Mouse (Mus musculus) thymus, adult 2 months (tissue): ENCODE results near the gene Gm27021. TPM values are rescaled to one million over a fixed set of nuclear protein-coding genes. Genes with fewer than 3 reads are reported as not detected.

Source experiments
- DNase-seq: peaks from one replicate; pipeline ENCODE4 v3.0.0; 2021
- H3K27ac ChIP-seq: fragments of 200-500 bp; 2 replicates; pipeline ENCODE4 v1.5.1; 2012; ENCODE audit warnings: low read length, control low read depth; ENCODE audit not compliant: control insufficient read depth, insufficient read depth
- H3K27me3 ChIP-seq: fragments of 200-500 bp; 2 replicates; pipeline ENCODE4 v1.6.1; 2012; ENCODE audit warnings: mild to moderate bottlenecking, low read length, moderate library complexity, mixed read lengths; ENCODE audit not compliant: control insufficient read depth, insufficient read depth
- H3K36me3 ChIP-seq: fragments of 200-500 bp; 2 replicates; pipeline ENCODE4 v1.6.1; 2012; ENCODE audit warnings: mild to moderate bottlenecking, low read length, moderate library complexity; ENCODE audit not compliant: control insufficient read depth, insufficient read depth
- H3K4me1 ChIP-seq: fragments of 200-500 bp; replicated peaks from 2 replicates; pipeline ENCODE4 v1.6.1; 2012; ENCODE audit warnings: low read length; ENCODE audit not compliant: control insufficient read depth, insufficient read depth
- H3K4me3 ChIP-seq: fragments of 200-500 bp; 2 replicates; pipeline ENCODE4 v1.5.1; 2012; ENCODE audit warnings: mild to moderate bottlenecking, low read length, control low read depth, moderate library complexity; ENCODE audit not compliant: control insufficient read depth, insufficient read depth
- CTCF ChIP-seq: fragments of 200-500 bp; IDR thresholded peaks from 2 replicates; pipeline ENCODE4 v1.5.1; 2012; ENCODE audit warnings: mild to moderate bottlenecking, control low read depth, low read length, moderate library complexity, borderline replicate concordance; ENCODE audit not compliant: control insufficient read depth, poor library complexity, insufficient read depth; ENCODE audit errors: extremely low read depth
- POLR2A ChIP-seq: fragments of 200-500 bp; IDR thresholded peaks from 2 replicates; pipeline ENCODE4 v1.6.1; 2012; ENCODE audit warnings: mild to moderate bottlenecking, low read length, control low read depth, moderate library complexity; ENCODE audit not compliant: control insufficient read depth, poor library complexity, insufficient read depth; ENCODE audit errors: extremely low read depth
- WGBS: fragments of 180-500 bp; shearing (Covaris S2); methylation state at CpG from one replicate; pipeline ENCODE4 v1.1.7; 2018; 5-methylcytosine and 5-hydroxymethylcytosine counted together
- polyA plus RNA-seq: library from polyadenylated mRNA; depleted of rRNA; stranded (reverse); fragments of >200 nt; gene quantifications from 2 replicates; pipeline ENCODE4 v1.2.3, GENCODE M21; 2012

Gene Gm27021
- polyA plus RNA-seq, 1 experiment, result 1.6 TPM

GRCm38 (mm10) chr8:120595963-120596362 is 71.9 kb downstream of the Gm27021 start:
- TF ChIP-seq CTCF, result peak; percentile 50; the same call in 1 of the 2 replicates
- no peak for TF ChIP-seq POLR2A
- no peaks in the 10 kb centered on the region for H3K27me3 ChIP-seq
- 15% methylated on average over 5 of the region's 5 CpGs for WGBS
- no peak overlapping the region for H3K27ac ChIP-seq
- H3K36me3 ChIP-seq, result no peaks in the 10 kb centered on the region
- H3K4me3 ChIP-seq, result no peak overlapping the region
- no peaks in the 10 kb centered on the region for H3K4me1 ChIP-seq
- DNase-seq, result peak; percentile 64

GRCm38 (mm10) chr8:120594571-120594970 is 73.3 kb downstream of the Gm27021 start:
- Histone ChIP-seq H3K4me3 (no peak overlapping the region), H3K27me3 (no peaks in the 10 kb centered on the region), H3K4me1 (no peaks in the 10 kb centered on the region), H3K27ac (no peak overlapping the region), H3K36me3 (no peaks in the 10 kb centered on the region)
- 92% methylated on average over 5 of the region's 5 CpGs for WGBS
- no peak for DNase-seq
- TF ChIP-seq POLR2A, result no peak
- TF ChIP-seq CTCF, result peak; percentile 75; the same call in 1 of the 2 replicates

GRCm38 (mm10) chr8:120591587-120592292 is 76.1 kb downstream of the Gm27021 start:
- peaks cover 14% of the 10 kb centered on the region for H3K4me1 ChIP-seq
- WGBS, result 86% methylated on average over 10 of the region's 10 CpGs

GRCm38 (mm10) chr8:120589921-120590320 is 78.0 kb downstream of the Gm27021 start:
- H3K4me3 ChIP-seq, result no peak overlapping the region
- DNase-seq, result no peak
- 58% methylated on average over 2 of the region's 2 CpGs for WGBS
- TF ChIP-seq CTCF (no peak), POLR2A (no peak)
- no peak overlapping the region for H3K27ac ChIP-seq
- no peaks in the 10 kb centered on the region for H3K27me3 ChIP-seq
- peaks cover 24% of the 10 kb centered on the region for H3K4me1 ChIP-seq
- H3K36me3 ChIP-seq, result no peaks in the 10 kb centered on the region

More at GRCm38 (mm10) chr8:120591587-120592292, 76.1 kb downstream of the Gm27021 start:
- no peak for DNase-seq
- TF ChIP-seq POLR2A, result no peak
- no peak for TF ChIP-seq CTCF
- H3K4me3 ChIP-seq, result no peak overlapping the region
- no peaks in the 10 kb centered on the region for H3K27me3 ChIP-seq
- no peak overlapping the region for H3K27ac ChIP-seq
- H3K36me3 ChIP-seq, result no peaks in the 10 kb centered on the region

- H3K4me3 ChIP-seq, result peak within 1 kb of the TSS; percentile 59
- no peak for TF ChIP-seq POLR2A
- TF ChIP-seq CTCF, result no peak
- no peak within 1 kb of the TSS for H3K27ac ChIP-seq
- peaks cover 24% of the 10 kb centered on the region for H3K4me1 ChIP-seq
- H3K27me3 ChIP-seq, result no peaks in the 10 kb centered on the region
- H3K36me3 ChIP-seq, result no peaks in the 10 kb centered on the region
- peak; percentile 99 for DNase-seq
- WGBS, result under 1% methylated on average over 66 of the region's 67 CpGs
Observed at GRCm38 (mm10) chr8:120588908-120589771, 78.7 kb downstream of the Gm27021 start, which contains the start of gene Gins2. TSS of gene Gins2 (minus strand) at chr8:120589304.

- no peak for DNase-seq
- TF ChIP-seq POLR2A, result no peak
- no peak for TF ChIP-seq CTCF
- H3K27me3 ChIP-seq, result no peaks in the 10 kb centered on the region
- H3K27ac ChIP-seq, result no peak overlapping the region
- H3K4me1 ChIP-seq, result peaks cover 24% of the 10 kb centered on the region
- H3K36me3 ChIP-seq, result peaks cover under 1% of the 10 kb centered on the region; the same call in 1 of the 2 replicates
- WGBS, result 94% methylated on average over 10 of the region's 10 CpGs
- H3K4me3 ChIP-seq, result no peak overlapping the region
Observed at GRCm38 (mm10) chr8:120585521-120585920, 82.4 kb downstream of the Gm27021 start.
